Mouse (Mus musculus) urinary bladder, postnatal 25 days (tissue): ENCODE measurements around the gene Gm45521.
A peak's percentile ranks its signal among the peaks of the same experiment; 100 is the strongest.

Source experiments
- DNase-seq: peaks from one replicate; pipeline ENCODE4 v3.0.0; 2022; ENCODE audit warnings: low spot score

The Gm45521 gene

DNA sequence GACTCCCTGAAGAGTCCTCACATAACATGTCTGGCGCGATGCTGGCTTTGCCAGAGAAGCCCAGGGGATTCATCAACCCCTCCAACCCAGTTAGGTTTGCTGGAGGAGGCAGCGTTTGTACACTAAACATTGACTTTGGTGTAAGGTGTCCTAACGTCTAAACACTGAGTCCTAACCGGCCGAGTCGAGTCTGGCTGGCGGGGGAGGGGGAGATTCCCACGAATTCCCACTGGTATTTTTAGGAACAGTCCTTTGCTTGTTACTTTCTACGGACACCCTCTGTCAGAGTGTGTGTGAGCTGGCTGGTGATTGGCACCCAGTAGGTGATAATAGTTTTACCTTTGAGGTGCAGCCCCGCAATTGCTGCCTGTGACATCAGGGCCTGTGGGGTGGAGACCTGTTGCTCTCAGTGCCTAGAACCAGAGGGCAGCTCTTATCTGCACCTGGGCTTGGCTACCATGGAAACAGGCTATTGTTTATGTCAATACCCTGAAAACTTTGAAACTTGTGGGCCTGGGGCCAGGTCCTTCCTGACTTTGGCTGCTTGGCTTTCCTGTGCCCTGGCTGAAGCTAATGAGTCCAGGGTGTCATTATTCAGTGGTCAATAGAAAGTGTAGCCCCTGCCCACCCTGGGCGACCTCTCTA, 4.4 kb upstream of the Gm45521 start:
- DNase-seq = no peak

DNA sequence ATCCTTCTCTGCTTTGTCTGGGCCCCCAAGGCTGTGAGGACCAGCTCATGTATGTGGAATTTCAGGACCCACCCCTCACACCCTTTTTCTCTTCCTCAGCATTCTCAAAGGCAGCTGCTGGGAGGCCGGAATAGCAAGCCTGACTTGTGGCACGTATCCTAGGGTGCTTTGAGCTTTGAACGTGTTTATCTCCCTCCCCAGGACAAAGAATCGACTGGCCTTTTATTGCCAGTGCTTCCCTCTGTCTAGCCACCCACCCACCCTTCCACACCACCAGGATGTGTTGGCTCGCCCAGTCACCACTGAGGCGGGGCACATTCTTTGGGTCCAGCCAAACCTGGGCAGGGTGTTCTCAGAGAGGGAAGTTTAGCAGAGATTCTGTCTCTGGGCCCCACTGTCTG, 3.0 kb upstream of the Gm45521 start:
- DNase-seq = peak; percentile 44

- peak; percentile 48 for DNase-seq
Observed at GRCm38 (mm10) chr14:7956427-7956826, 661 bp upstream of the Gm45521 start.

- DNase-seq = no peak
Observed at GRCm38 (mm10) chr14:7960616-7961015, 3.5 kb downstream of the Gm45521 start.

- no peak for DNase-seq
Observed at GRCm38 (mm10) chr14:7961714-7962113, 4.6 kb downstream of the Gm45521 start.

- DNase-seq = no peak
Observed at GRCm38 (mm10) chr14:7962626-7963025, 5.5 kb downstream of the Gm45521 start.

DNA sequence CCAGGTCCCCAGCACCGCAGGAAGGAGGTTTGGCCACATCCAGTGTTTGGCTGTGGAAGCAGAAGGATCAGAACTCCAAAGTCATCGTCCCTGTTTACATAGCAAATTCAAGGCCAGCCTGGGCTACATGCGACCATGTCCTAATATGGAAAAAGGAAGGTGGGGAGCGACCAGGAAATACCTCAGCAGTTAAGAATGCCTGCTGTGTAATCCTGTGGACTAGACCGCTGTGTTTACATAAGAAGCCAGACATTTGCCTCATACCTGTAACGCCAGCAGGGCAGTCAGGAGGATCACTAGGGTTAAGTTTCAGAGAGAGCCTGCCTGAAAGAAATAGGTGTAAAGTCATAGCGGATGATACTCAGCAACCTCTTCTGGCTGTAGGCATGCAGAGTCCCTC, 6.1 kb downstream of the Gm45521 start:
- no peak for DNase-seq

DNA sequence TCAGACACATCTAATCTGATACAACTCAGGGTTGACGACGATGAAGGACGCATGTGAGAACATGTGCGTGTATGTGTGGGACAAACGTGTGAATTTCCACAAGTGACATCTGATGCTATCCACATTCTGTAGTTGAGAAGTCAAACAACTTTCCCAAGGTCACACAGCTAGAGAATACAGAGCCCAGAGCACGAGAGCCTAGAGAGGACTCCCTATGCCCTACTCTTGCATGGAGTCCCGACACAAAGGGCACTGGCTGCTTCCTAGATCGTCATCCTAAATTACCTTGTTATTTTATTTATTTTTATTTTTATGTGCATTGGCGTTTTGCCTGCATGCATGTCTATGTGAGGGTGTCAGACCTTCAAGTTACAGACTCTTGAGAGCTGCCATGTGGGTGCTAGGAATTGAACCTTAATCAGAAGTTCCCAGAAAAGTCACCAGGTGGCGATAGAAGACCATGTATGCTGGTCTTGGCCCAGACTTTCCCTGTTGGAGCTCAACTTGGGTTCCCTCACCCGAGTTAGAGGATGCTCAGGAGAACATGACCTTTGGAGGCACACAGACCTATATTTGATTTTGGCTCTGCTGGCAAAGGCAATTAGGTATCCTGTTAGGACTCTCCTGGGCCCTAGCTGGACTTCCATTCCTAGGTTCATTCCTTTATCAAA, 7.3 kb downstream of the Gm45521 start:
- peak; percentile 61 for DNase-seq

- no peak for DNase-seq
Observed at GRCm38 (mm10) chr14:7971889-7972493, 14.9 kb downstream of the Gm45521 start.

DNA sequence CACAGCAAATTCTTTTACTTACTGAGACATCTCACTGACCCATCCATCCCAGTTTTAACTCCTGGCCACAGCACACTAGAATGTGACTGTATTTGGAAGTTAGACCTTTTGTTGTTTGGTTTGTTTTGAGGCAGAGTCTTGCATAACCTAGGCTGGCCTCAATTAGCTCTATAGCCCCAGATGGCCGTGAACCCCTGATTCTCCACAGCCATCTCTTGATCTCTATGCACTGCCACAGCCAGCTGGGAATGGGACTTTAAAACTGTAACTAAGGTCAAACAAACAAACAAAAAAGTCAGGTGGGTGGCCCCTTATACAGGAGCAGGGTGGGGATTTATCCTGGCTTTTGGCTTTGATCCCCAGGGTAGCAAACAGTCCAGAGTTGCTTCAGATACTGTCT, 17.6 kb downstream of the Gm45521 start:
- DNase-seq = no peak

DNA sequence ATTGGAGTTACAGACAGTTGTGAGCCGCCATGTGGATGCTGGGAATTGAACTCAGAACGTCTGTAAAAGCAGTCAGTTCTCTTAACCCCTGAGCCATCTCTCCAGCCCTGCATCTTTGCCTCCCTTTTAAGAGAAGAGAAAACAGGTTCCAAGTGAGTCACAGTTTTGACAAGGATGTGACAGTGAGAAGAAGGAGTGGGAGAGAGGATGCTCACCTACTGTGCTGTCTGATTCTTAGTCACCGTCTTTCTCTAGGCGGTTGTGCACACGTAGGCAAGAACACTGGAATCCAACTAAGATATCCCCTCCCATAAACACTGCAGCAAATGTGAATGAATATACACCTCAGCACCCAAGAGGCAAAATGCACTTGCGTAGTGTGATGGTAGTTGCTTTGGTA, 18.1 kb downstream of the Gm45521 start:
- DNase-seq = no peak

DNA sequence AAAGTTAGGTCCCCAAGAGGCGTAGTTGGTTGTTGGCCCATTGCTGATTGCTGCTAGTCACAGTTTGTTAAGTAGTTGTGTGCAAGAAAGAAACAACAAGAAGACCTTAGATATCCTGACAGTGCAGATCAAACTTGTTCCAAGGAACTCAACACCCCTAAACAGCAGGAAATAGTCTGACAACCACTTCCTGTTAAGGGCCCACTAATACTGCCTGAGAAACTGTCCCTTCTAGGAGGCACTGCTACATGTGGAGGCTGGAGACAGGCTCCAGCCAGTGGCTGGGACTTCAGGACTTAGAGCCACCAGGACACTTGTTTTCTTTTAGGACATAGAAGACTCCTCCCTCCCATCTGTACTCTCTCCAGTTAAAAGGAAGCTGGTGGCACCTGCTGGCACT, 20.4 kb downstream of the Gm45521 start:
- DNase-seq = no peak

- no peak for DNase-seq
Observed at GRCm38 (mm10) chr14:7978183-7978582, 21.1 kb downstream of the Gm45521 start.

DNA sequence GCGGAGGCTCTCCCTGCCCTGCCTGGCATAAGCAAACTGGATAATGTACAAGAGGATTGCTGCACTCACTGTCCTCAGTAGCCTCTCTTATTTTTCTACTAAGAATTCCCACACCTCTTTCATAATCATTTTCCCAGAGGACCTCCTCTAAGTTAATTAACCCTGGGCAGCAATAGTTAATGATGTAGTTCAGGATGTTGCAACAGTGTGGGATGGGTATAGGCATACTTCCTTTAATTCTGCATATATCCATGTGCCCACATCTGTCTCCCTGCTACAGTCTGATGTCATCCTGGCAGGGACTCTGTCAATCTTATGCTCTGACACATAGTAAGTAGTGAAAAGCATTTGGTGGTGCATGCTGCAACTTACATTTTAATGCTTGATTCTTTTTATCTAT, 24.1 kb downstream of the Gm45521 start:
- no peak for DNase-seq

- DNase-seq = no peak
Observed at GRCm38 (mm10) chr14:7986913-7987312, 29.8 kb downstream of the Gm45521 start.

DNA sequence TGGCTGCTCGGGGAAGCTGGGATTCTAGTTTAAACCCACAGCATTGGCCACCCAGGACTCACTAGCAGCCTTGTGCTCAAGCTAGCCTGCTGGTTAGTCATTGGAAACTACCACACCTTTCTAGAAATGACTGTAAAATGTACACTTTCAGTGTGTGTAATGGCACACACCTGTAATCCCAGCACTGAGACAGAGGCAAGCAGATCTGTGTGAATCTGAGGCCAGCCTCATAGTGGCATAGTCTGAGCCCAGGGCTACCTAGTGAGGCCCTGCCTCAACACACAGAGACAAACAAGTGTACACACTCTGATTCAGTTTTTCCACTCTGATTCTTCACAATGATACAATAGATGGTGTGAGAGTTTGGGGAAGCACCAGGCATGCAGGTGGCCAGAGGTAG, 32.3 kb downstream of the Gm45521 start:
- no peak for DNase-seq

- no peak for DNase-seq
Observed at GRCm38 (mm10) chr14:7989961-7990360, 32.9 kb downstream of the Gm45521 start.

DNA sequence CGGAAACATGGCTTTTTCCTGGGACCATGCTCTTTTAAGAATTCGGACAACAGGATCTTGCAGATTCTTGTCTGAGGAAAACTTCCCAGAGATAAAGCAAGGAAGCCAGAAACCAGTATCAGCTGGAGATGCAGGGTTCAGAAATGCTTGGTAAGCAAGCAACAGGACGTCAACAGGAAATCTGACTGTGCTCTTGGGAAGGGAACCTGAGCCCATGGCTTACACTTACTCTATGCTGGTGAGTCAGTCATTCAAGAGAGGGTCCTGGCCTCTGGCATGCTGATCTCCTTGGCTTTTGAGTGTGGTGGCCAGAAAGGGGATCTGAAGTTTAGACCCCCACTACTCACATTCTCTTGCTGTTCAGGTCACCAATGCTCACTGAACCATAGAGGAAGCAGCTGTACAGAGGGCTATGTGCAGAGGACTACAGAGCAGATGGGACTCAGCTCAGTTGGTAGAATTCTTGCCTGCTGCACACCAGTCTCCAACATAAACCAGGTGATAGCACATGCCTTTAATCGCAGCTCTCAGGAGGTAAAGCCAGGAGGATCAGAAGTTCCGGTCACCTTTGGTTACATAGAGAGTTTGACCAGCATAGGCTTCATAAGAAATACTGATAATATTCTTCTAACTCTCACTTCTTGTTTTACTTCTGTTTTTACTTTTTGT, 34.2 kb downstream of the Gm45521 start:
- no peak for DNase-seq

- DNase-seq = no peak
Observed at GRCm38 (mm10) chr14:7992158-7992557, 35.1 kb downstream of the Gm45521 start.

- peak; percentile 36 for DNase-seq
Observed at GRCm38 (mm10) chr14:7994271-7994767, 37.2 kb downstream of the Gm45521 start, which contains the start of gene Dnase1l3. Dnase1l3 (minus strand) TSS chr14:7994573.

DNA sequence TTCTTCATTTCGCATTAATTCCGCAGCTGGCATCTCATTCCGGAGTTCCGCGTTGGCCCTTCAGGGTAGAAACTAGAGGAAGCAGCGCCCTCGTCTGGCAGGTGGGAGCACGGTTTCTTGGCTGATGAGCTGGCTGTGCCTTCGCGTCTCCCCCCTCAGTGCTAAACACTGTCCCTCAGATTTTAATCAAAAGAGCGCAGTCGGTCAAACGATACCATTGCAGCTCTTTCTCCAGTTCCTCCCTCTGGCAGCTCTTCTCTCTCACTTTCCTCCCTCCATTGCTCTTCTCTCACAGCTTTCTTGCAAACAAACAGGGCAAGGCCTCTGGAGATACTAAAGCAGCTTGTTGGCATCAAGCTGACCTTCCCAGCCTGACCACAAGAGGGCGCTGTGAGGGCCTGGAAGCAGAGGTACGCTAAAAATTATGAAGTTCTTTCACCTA, 40.2 kb downstream of the Gm45521 start:
- peak; percentile 86 for DNase-seq

DNA sequence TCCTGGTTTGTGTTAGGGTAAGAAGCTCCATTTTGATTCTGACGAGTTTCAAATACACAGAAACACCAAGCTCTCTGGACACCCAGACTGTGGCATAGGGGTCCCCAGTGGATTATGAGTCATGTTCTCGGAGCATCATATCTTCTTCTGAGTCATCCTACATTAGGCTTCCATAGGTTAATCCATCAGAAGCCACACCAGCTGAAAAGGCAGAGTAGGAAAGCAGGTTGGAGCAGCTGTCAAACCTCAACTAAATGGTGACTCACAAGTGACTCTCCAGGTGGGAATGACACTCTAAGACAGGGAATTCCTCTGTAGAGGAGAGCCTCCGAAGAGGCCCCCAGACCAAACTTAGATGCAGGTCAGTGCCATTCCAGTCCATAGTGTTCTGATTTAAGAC, 41.9 kb downstream of the Gm45521 start:
- no peak for DNase-seq

- no peak for DNase-seq
Observed at GRCm38 (mm10) chr14:7999435-7999834, 42.3 kb downstream of the Gm45521 start.
